13 mouse cellular contexts compared by ENCODE assay signal in genomic region chr1:56991613-56992012, GRCm38 (mm10). TPM values are rescaled to one million over a fixed set of nuclear protein-coding genes. Genes with fewer than 3 reads are reported as not detected.
DNase-seq lines count a peak whose midpoint lies in the region; ATAC-seq and TF ChIP-seq lines count a peak whose summit lies in the region.
"Had no signal": no experiment of that assay in that cellular context is flagged by ENCODE, and none has a peak within 500 bp of the region (broad histone marks: within the 10 kb centered on the region; RNA-seq: fewer than 3 reads in every experiment).

No protein-coding gene starts in this region.

- no peaks in the 10 kb centered on the region for H3K4me1 ChIP-seq in heart, postnatal 0 days (ENCODE audit: control insufficient read depth, insufficient read depth)
- H3K4me1 ChIP-seq: forebrain, embryonic 13.5 days; heart, embryonic 15.5 days; limb, embryonic 15.5 days had no signal

- 47% methylated on average over 4 of the region's 4 CpGs for WGBS in heart, postnatal 0 days
- WGBS in large intestine, adult 2 months = 46% methylated on average over 4 of the region's 4 CpGs

- ATAC-seq in heart, postnatal 0 days (ENCODE audit: insufficient read depth, low read depth) = no peak
- ATAC-seq: forebrain, embryonic 13.5 days had no signal

- TF ChIP-seq CTCF in heart, postnatal 0 days (IDR thresholded peaks at IDR 0.05; ENCODE audit: low read depth) = peak; percentile 22; the same call in 1 of the 2 replicates

- DNase-seq in heart, postnatal 0 days (ENCODE audit: low spot score) = no peak
- no peak for DNase-seq in heart, postnatal 10 days
- DNase-seq in lung, postnatal 36 days = peak; percentile 55
- no peak for DNase-seq in lung, postnatal 14 days
- peak; percentile 58 for DNase-seq in MN1 (ENCODE audit: low spot score)
- peak; percentile 57 for DNase-seq in large intestine, adult 2 months (ENCODE audit: low read depth, low spot score)
- DNase-seq in gastrocnemius, postnatal 14 days = no peak
- DNase-seq in right cerebral cortex, postnatal 14 days = no peak
- DNase-seq: cerebellum, adult 18-20 months; right cerebral cortex, adult 18-20 months had no signal

- no peak overlapping the region for H3K27ac ChIP-seq in heart, postnatal 0 days (ENCODE audit: low read depth)
- H3K27ac ChIP-seq: forebrain, embryonic 13.5 days; heart, embryonic 15.5 days; limb, embryonic 15.5 days had no signal

- no peaks in the 10 kb centered on the region for H3K9me3 ChIP-seq in heart, postnatal 0 days (replicated peaks; ENCODE audit: control insufficient read depth, low read length)
- H3K9me3 ChIP-seq: forebrain, embryonic 13.5 days; heart, embryonic 15.5 days; limb, embryonic 15.5 days had no signal

- no peak overlapping the region for H3K9ac ChIP-seq in heart, postnatal 0 days (replicated peaks; ENCODE audit: low read depth, low read length)
- H3K9ac ChIP-seq: forebrain, embryonic 13.5 days; heart, embryonic 15.5 days; limb, embryonic 15.5 days had no signal

- no peak overlapping the region for H3K4me3 ChIP-seq in heart, postnatal 0 days (ENCODE audit: low read depth, low read length)
- H3K4me3 ChIP-seq: forebrain, embryonic 13.5 days; heart, embryonic 15.5 days; limb, embryonic 15.5 days had no signal

- no peaks in the 10 kb centered on the region for H3K36me3 ChIP-seq in heart, postnatal 0 days (replicated peaks; ENCODE audit: control insufficient read depth, insufficient read depth, low read length)
- H3K36me3 ChIP-seq: heart, embryonic 15.5 days; limb, embryonic 15.5 days had no signal

- intact Hi-C loops in heart, postnatal 10 days (cut with DNase I) = loop anchor here (5.0 kb wide), 1 partner anchor 1104 kb away; no protein-coding TSS in a partner anchor
- intact Hi-C loops in gastrocnemius, postnatal 14 days (cut with DNase I; ENCODE audit: low total_unique reads) = no loop called here

- H3K4me2 ChIP-seq in heart, postnatal 0 days (ENCODE audit: low read depth, low read length) = no peak overlapping the region
- H3K4me2 ChIP-seq: forebrain, embryonic 13.5 days; heart, embryonic 15.5 days; limb, embryonic 15.5 days had no signal

- 0 out of 2 replicates have a peak, but pooled peaks cover 19% of the 10 kb centered on the region for H3K27me3 ChIP-seq in heart, postnatal 0 days (ENCODE audit: control insufficient read depth, insufficient read depth, low read length)

- TF ChIP-seq EP300 in heart, postnatal 0 days (IDR thresholded peaks at IDR 0.05; ENCODE audit: low read depth) = no peak

RNA-seq across cellular contexts. Expression of gene Satb2, which starts 13.2 kb away (rescaled TPM):
- not detected in 2 replicates for total RNA-seq in heart, postnatal 0 days (2014; rRNA removed; ENCODE audit: low replicate concordance)
- 0.05 and 0.12 TPM in 2 replicates for polyA plus RNA-seq in heart, postnatal 0 days (2015; fragmentation: Nextera tagmentation; extraction: Ambion mirVana)
- under 1 TPM; 0.52 to 0.74 TPM for total RNA-seq in heart, postnatal 10 days (2021)
- 5.1 and 6.1 TPM in 2 replicates for polyA plus RNA-seq in large intestine, adult 2 months (2012; rRNA removed)
- total RNA-seq in gastrocnemius, postnatal 14 days (2021) = under 1 TPM; 0.35 to 0.40 TPM

Comparison
In these comparisons a context has a peak if more than half of its experiments do, and no peak if none do; other contexts are left out.
1. DNase-seq: peak in lung, postnatal 36 days (single experiment), MN1 (single experiment) and large intestine, adult 2 months (single experiment); none in heart, postnatal 0 days (single experiment), heart, postnatal 10 days (0 of 2), lung, postnatal 14 days (single experiment), gastrocnemius, postnatal 14 days (single experiment) and right cerebral cortex, postnatal 14 days (single experiment).